Mouse (Mus musculus) left cerebral cortex, adult 6 months (tissue): Measurements from ENCODE around the gene Krtap28-13. TPM values are rescaled to one million over a fixed set of nuclear protein-coding genes. Genes with fewer than 3 reads are reported as not detected.

ENCODE experiments used
- long read RNA-seq, 2 experiments: library from polyadenylated mRNA; unstranded; transcript quantifications; one replicate each; pipeline ENCODE4 v2.0.0; 2019 to 2020
- polyA plus RNA-seq: library from polyadenylated mRNA; unstranded; fragments of <200 nt; fragmentation: Nextera tagmentation; gene quantifications from 2 replicates; pipeline ENCODE4 v1.2.3, GENCODE M21; 2021

Krtap28-13 gene
- polyA plus RNA-seq = not detected in 2 replicates
- long read RNA-seq, experiment 1 = 0 reads
- long read RNA-seq, experiment 2 = 0 reads

GRCm38 (mm10) chr1:83060643-83061042 is at the start of gene Krtap28-13:
TSS of gene Krtap28-13 (plus strand) at chr1:83060930.

GRCm38 (mm10) chr1:83038109-83038672 is 22.5 kb upstream of the Krtap28-13 start, which contains the start of gene Slc19a3:
TSS of gene Slc19a3 (minus strand) at chr1:83038448.

DNA sequence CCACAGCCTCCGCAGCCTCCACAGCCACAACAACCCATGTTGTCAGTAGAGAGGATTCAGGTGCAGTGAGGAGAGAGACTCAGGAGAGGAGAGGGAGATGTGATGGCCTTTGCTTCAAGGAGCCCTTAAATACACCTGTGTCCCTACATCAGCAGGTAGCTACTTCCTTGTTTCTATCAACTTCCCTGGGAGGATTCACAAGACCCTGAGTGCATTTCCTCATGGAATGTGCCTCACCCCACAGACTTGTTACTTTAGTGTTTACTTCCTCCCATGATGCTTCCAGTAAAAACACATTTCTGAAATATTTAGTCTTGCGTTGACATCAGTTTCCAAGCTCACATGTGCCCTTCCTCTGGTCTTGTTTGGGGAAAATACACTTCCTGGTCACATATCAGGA is 18.4 kb upstream of the Krtap28-13 start, which contains the start of gene Krtap28-10:
Krtap28-10 (minus strand) TSS at position 101 of the 400 bp plus-strand sequence.

GRCm38 (mm10) chr1:83044882-83045427 is 15.8 kb upstream of the Krtap28-13 start, which contains the start of gene Gm47969:
TSS of gene Gm47969 (plus strand) at chr1:83044932.

GRCm38 (mm10) chr1:83059278-83059677 is 1.5 kb upstream of the Krtap28-13 start, which contains the start of gene A030005K14Rik:
TSS of gene A030005K14Rik (minus strand) at chr1:83059378.

Other genes with a start within 250 kb of the Krtap28-13 start
- gene Agfg1, start 221.4 kb upstream of the Krtap28-13 start, polyA plus RNA-seq = 4.8 and 5.9 TPM in 2 replicates
- not detected in 2 replicates for gene A030005L19Rik, start 147.6 kb upstream of the Krtap28-13 start, polyA plus RNA-seq
- not detected in 2 replicates for gene A030014E15Rik, start 136.0 kb upstream of the Krtap28-13 start, polyA plus RNA-seq
- not detected in 2 replicates for gene Gm6217, start 129.5 kb upstream of the Krtap28-13 start, polyA plus RNA-seq
- not detected in 2 replicates for gene A030003K21Rik, start 117.5 kb upstream of the Krtap28-13 start, polyA plus RNA-seq
- gene Gm7544, start 104.9 kb upstream of the Krtap28-13 start, polyA plus RNA-seq = not detected in 2 replicates
- gene Gm47955, start 100.6 kb upstream of the Krtap28-13 start, polyA plus RNA-seq = not detected in 2 replicates
- gene Gm47959, start 60.4 kb upstream of the Krtap28-13 start, polyA plus RNA-seq = not detected in 2 replicates
- gene Slc19a3, start 22.5 kb upstream of the Krtap28-13 start, polyA plus RNA-seq = 0.72 and 1.1 TPM in 2 replicates
- not detected in 2 replicates for gene Krtap28-10, start 18.4 kb upstream of the Krtap28-13 start, polyA plus RNA-seq
- not detected in 2 replicates for gene Gm47969, start 16.0 kb upstream of the Krtap28-13 start, polyA plus RNA-seq
- gene A030005K14Rik, start 1.6 kb upstream of the Krtap28-13 start, polyA plus RNA-seq = not detected in 2 replicates
- not detected in 2 replicates for gene Ccl20, start 55.8 kb downstream of the Krtap28-13 start, polyA plus RNA-seq
- 0.20 and 0.23 TPM in 2 replicates for gene Daw1, start 98.8 kb downstream of the Krtap28-13 start, polyA plus RNA-seq